Mouse (Mus musculus): ENCODE measurements around the gene Patj. TPM values are rescaled to one million over a fixed set of nuclear protein-coding genes. Genes with fewer than 3 reads are reported as not detected.

Gene Patj
- total and polyA plus RNA-seq, 3 experiments = 0.19 to 0.46 TPM; not detected in 1

GRCm38 (mm10) chr4:98546456-98547176 lies 151.0 kb downstream of the Patj start:
- Histone ChIP-seq H3K27me3 (ENCODE audit: control insufficient read depth in 1 of 2, insufficient read depth in 2 of 2, low read length in 2 of 2) (peaks cover 0 to 2% of the 10 kb centered on the region in 2 experiments; a peak in 2 of 4 replicates), H3K9ac (ENCODE audit: control insufficient read depth, low read depth, low read length, poor library complexity, severe bottlenecking) (no peak overlapping the region)

GRCm38 (mm10) chr4:98549491-98549890 lies 153.9 kb downstream of the Patj start:
- H3K27me3 ChIP-seq (ENCODE audit: control insufficient read depth in 1 of 2, insufficient read depth in 2 of 2, low read length in 2 of 2) = peaks cover 0 to 2% of the 10 kb centered on the region in 2 experiments; a peak in 2 of 4 replicates
- no peak overlapping the region for H3K4me3 ChIP-seq (ENCODE audit: control insufficient read depth in 1 of 2, insufficient read depth in 1 of 2, low read depth in 2 of 2, low read length in 2 of 2)
- no peaks in the 10 kb centered on the region for H3K36me3 ChIP-seq (ENCODE audit: control insufficient read depth in 1 of 2, insufficient read depth in 2 of 2, low read length in 2 of 2)
- no peak overlapping the region for H3K27ac ChIP-seq (ENCODE audit: control insufficient read depth, low read depth, low read length)
- H3K9ac ChIP-seq (ENCODE audit: control insufficient read depth, low read depth, low read length, poor library complexity, severe bottlenecking) = no peak overlapping the region
- TF ChIP-seq MYC (IDR thresholded peaks at IDR 0.05; ENCODE audit: low read depth, low read length) (no peak), BHLHE40 (IDR thresholded peaks at IDR 0.05; ENCODE audit: borderline replicate concordance, low read depth, low read length) (no peak), MAZ (IDR thresholded peaks at IDR 0.05; ENCODE audit: low read depth, low read length) (no peak), POLR2AphosphoS2 (IDR thresholded peaks at IDR 0.05; ENCODE audit: low read length) (no peak), SMC3 (IDR thresholded peaks at IDR 0.05; ENCODE audit: low read depth, low read length) (no peak), ELF1 (IDR thresholded peaks at IDR 0.05; ENCODE audit: low read depth, low read length) (no peak), TCF12 (IDR thresholded peaks at IDR 0.05; ENCODE audit: low read depth, low read length) (no peak), ZNF384 (IDR thresholded peaks at IDR 0.05; ENCODE audit: low read depth, low read length) (no peak), POLR2AphosphoS5 (IDR thresholded peaks at IDR 0.05; ENCODE audit: borderline replicate concordance, low read depth, low read length) (no peak), ZC3H11A (IDR thresholded peaks at IDR 0.05; ENCODE audit: low read depth, low read length) (no peak)
- no peaks in the 10 kb centered on the region for H3K9me3 ChIP-seq (replicated peaks; ENCODE audit: insufficient read depth, low read length)
- no peaks in the 10 kb centered on the region for H3K4me1 ChIP-seq (ENCODE audit: control insufficient read depth in 1 of 2, insufficient read depth in 2 of 2, low read length in 2 of 2)
- DNase-seq (ENCODE audit: low read depth, low spot score) = no peak
- H3K79me2 ChIP-seq (ENCODE audit: control insufficient read depth, insufficient read depth, low read length, poor library complexity) = no peaks in the 10 kb centered on the region

More at GRCm38 (mm10) chr4:98546456-98547176, 151.0 kb downstream of the Patj start:
- DNase-seq (ENCODE audit: low read depth, low spot score) = no peak
- TF ChIP-seq JUND (IDR thresholded peaks at IDR 0.05; ENCODE audit: low read depth, low read length) = no peak
- TF ChIP-seq MAX (IDR thresholded peaks at IDR 0.05; ENCODE audit: low read length) = no peak
- no peak for TF ChIP-seq TCF12 (IDR thresholded peaks at IDR 0.05; ENCODE audit: low read depth, low read length)
- no peak for TF ChIP-seq CHD1 (IDR thresholded peaks at IDR 0.05; ENCODE audit: low read depth, low read length)
- TF ChIP-seq ZKSCAN1 (IDR thresholded peaks at IDR 0.05; ENCODE audit: low read depth, low read length) = no peak
- TF ChIP-seq MEF2A (IDR thresholded peaks at IDR 0.05; ENCODE audit: extremely low read depth, insufficient replicate concordance, low read depth, low read length, poor library complexity, severe bottlenecking) = no peak
- no peak for TF ChIP-seq ZC3H11A (IDR thresholded peaks at IDR 0.05; ENCODE audit: low read depth, low read length)
- no peak for TF ChIP-seq E2F4 (IDR thresholded peaks at IDR 0.05; ENCODE audit: borderline replicate concordance, low read depth, low read length)
- no peak for TF ChIP-seq MXI1 (IDR thresholded peaks at IDR 0.05; ENCODE audit: low read depth, low read length)
- TF ChIP-seq GABPA (IDR thresholded peaks at IDR 0.05; ENCODE audit: low read depth, low read length) = no peak
- no peaks in the 10 kb centered on the region for H3K9me3 ChIP-seq (replicated peaks; ENCODE audit: insufficient read depth, low read length)
- H3K4me1 ChIP-seq (ENCODE audit: control insufficient read depth in 1 of 2, insufficient read depth in 2 of 2, low read length in 2 of 2) = no peaks in the 10 kb centered on the region
- H3K79me2 ChIP-seq (ENCODE audit: control insufficient read depth, insufficient read depth, low read length, poor library complexity) = no peaks in the 10 kb centered on the region
- H3K36me3 ChIP-seq (ENCODE audit: control insufficient read depth in 1 of 2, insufficient read depth in 2 of 2, low read length in 2 of 2) = no peaks in the 10 kb centered on the region
- H3K4me3 ChIP-seq (ENCODE audit: control insufficient read depth in 1 of 2, insufficient read depth in 1 of 2, low read depth in 2 of 2, low read length in 2 of 2) = no peak overlapping the region
- H3K27ac ChIP-seq (ENCODE audit: control insufficient read depth, low read depth, low read length) = no peak overlapping the region
